Mouse (Mus musculus): ENCODE measurements around the gene Hps4. TPM values are rescaled to one million over a fixed set of nuclear protein-coding genes. Genes with fewer than 3 reads are reported as not detected.
"Not testable (repeated sequence)": the region's sequence is repeated elsewhere in the genome, so short reads cannot be mapped to it uniquely, and the experiment has no call there.

Hps4 gene
- polyA plus RNA-seq, 1 experiment from 2014 or later, result 31.1 TPM

- not testable (repeated sequence) for H3K4me1 ChIP-seq; H3K4me2 ChIP-seq; H3K36me3 ChIP-seq; ATAC-seq (ENCODE audit: borderline replicate concordance, extremely low read depth, low FRiP score, low TSS enrichment); H3K27ac ChIP-seq; H3K9ac ChIP-seq; H3K27me3 ChIP-seq; H3K9me3 ChIP-seq; H3K4me3 ChIP-seq
- WGBS, result 69% methylated on average over 4 of the region's 4 CpGs
Observed at GRCm38 (mm10) chr5:112412781-112413180, 69.9 kb downstream of the Hps4 start.

GRCm38 (mm10) chr5:112416673-112417072 is 73.8 kb downstream of the Hps4 start:
- Histone ChIP-seq H3K4me1 (no peaks in the 10 kb centered on the region), H3K27me3 (no peaks in the 10 kb centered on the region), H3K4me2 (no peak overlapping the region)

DNA sequence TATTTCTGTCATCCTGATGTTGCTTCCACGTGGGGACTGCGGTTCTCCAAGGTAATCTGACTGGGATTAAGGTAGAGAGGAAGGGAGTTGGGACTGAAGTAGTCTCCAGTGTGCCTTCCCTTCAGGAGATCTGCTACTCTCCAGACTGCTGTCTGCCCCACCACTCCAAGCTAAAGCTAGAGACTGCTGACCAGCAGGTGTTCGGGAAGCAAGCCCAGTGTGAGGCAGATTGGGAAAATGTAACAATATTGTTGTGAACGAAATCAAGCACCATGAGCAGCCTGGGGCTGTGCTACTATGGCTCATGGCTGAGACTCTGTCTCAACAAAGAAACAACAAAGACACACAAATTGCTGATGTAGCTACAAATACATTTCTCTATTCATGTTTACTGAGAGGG is 75.1 kb downstream of the Hps4 start:
- no peaks in the 10 kb centered on the region for H3K27me3 ChIP-seq
- no peak overlapping the region for H3K4me3 ChIP-seq
- no peaks in the 10 kb centered on the region for H3K4me1 ChIP-seq
- H3K9ac ChIP-seq, result no peak overlapping the region
- WGBS, result 58% methylated on average over 4 of the region's 4 CpGs
- H3K36me3 ChIP-seq, result no peaks in the 10 kb centered on the region
- H3K4me2 ChIP-seq, result no peak overlapping the region
- H3K9me3 ChIP-seq, result no peaks in the 10 kb centered on the region
- ATAC-seq (ENCODE audit: borderline replicate concordance, extremely low read depth, low FRiP score, low TSS enrichment), result no peak
- H3K27ac ChIP-seq, result no peak overlapping the region

More at GRCm38 (mm10) chr5:112416673-112417072, 73.8 kb downstream of the Hps4 start:
- Histone ChIP-seq H3K27ac (no peak overlapping the region), H3K9ac (no peak overlapping the region), H3K9me3 (no peaks in the 10 kb centered on the region), H3K4me3 (no peak overlapping the region), H3K36me3 (no peaks in the 10 kb centered on the region)
- no peak for ATAC-seq (ENCODE audit: borderline replicate concordance, extremely low read depth, low FRiP score, low TSS enrichment)
- 69% methylated on average over 5 of the region's 5 CpGs for WGBS

DNA sequence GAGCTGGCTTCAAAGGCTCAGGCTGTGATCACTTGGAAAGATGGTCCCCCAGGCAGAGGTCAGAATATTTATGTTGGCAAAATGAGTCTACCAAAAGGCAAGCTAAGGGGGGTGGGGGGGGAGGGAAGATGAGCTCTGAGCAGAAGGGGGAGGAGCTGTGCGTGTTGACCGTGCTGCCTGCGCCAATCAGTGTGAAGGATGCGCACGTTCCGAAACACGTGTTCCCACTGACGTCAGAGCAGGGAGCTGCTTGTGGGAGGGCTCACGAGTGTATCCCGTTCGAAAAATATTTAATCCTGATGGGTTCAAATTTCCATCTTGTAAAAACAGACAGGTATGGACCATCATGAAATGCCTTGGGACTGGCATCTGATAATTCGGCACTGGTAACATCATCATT is 76.7 kb downstream of the Hps4 start:
- H3K36me3 ChIP-seq, result no peaks in the 10 kb centered on the region
- H3K4me3 ChIP-seq, result no peak overlapping the region
- no peak for ATAC-seq (ENCODE audit: borderline replicate concordance, extremely low read depth, low FRiP score, low TSS enrichment)
- H3K9me3 ChIP-seq, result no peaks in the 10 kb centered on the region
- no peaks in the 10 kb centered on the region for H3K4me1 ChIP-seq
- H3K27ac ChIP-seq, result no peak overlapping the region
- H3K4me2 ChIP-seq, result no peak overlapping the region
- peaks cover 10% of the 10 kb centered on the region; the same call in 1 of the 2 replicates for H3K27me3 ChIP-seq
- H3K9ac ChIP-seq, result no peak overlapping the region
- 38% methylated on average over 12 of the region's 12 CpGs for WGBS

DNA sequence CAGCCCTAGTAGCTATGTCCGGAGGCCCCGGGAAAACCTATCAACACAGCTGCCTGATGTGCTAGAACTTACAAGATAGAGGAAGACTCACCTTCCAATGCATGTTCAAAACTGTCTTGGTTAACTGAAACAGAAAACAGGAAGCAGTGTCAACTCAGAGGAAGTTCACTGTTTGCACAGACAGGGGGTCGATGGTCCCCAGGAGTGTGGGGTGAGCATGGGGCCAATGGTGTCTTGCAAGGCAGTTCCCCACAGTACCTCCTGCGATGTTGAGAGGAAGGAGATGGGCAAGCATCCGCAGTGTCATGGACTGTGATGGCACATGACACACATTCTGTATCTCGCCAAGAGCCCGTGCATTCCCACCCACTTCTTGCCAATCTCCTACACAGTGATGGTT is 83.8 kb downstream of the Hps4 start:
- ATAC-seq (ENCODE audit: borderline replicate concordance, extremely low read depth, low FRiP score, low TSS enrichment), result no peak
- no peak overlapping the region for H3K4me2 ChIP-seq
- H3K36me3 ChIP-seq, result no peaks in the 10 kb centered on the region
- H3K9me3 ChIP-seq, result no peaks in the 10 kb centered on the region
- no peak overlapping the region for H3K9ac ChIP-seq
- H3K27me3 ChIP-seq, result peaks cover 29% of the 10 kb centered on the region
- no peak overlapping the region for H3K27ac ChIP-seq
- no peaks in the 10 kb centered on the region for H3K4me1 ChIP-seq
- 77% methylated on average over 7 of the region's 7 CpGs for WGBS
- no peak overlapping the region for H3K4me3 ChIP-seq

DNA sequence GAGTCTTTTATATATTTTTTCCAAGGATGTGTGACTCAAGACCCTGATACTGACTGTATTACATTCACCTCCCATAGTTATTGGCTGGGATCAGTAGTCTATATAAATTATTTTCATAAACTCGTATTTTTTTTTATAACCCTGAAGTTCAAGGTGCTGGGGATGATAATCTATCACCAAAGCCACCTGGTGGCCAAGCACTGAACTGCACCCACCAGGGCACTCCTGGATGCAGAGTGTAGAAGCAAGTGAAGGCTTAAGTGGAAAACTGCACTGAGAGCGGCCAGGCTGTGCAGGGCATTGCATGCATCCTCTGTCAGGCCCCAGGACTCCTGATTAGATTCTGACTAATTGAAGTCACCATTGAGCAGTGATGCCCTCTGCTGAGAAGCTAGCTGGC is 84.4 kb downstream of the Hps4 start:
- Histone ChIP-seq H3K36me3 (no peaks in the 10 kb centered on the region), H3K4me3 (no peak overlapping the region), H3K9me3 (no peaks in the 10 kb centered on the region), H3K4me1 (no peaks in the 10 kb centered on the region), H3K27ac (no peak overlapping the region), H3K4me2 (no peak overlapping the region), H3K9ac (no peak overlapping the region), H3K27me3 (peaks cover 35% of the 10 kb centered on the region)
- WGBS, result 36% methylated on average over 2 of the region's 2 CpGs
- no peak for ATAC-seq (ENCODE audit: borderline replicate concordance, extremely low read depth, low FRiP score, low TSS enrichment)

Other genes with a start within 250 kb of the Hps4 start
- gene Cryba4, start 90.6 kb upstream of the Hps4 start, polyA plus RNA-seq (2015; fragmentation: Nextera tagmentation; extraction: Ambion mirVana), result 1.3 and 1.6 TPM in 2 replicates
- 3.2 and 4.5 TPM in 2 replicates for gene Crybb1, start 87.3 kb upstream of the Hps4 start, polyA plus RNA-seq (2015; fragmentation: Nextera tagmentation; extraction: Ambion mirVana)
- gene Tpst2, start 66.4 kb upstream of the Hps4 start, polyA plus RNA-seq (2015; fragmentation: Nextera tagmentation; extraction: Ambion mirVana), result 55.8 and 61.0 TPM in 2 replicates
- gene Tfip11, start 16.7 kb upstream of the Hps4 start, polyA plus RNA-seq (2015; fragmentation: Nextera tagmentation; extraction: Ambion mirVana), result 30.1 and 30.4 TPM in 2 replicates
- 45.7 and 47.2 TPM in 2 replicates for gene Srrd, start within 50 bp of the Hps4 start, polyA plus RNA-seq (2015; fragmentation: Nextera tagmentation; extraction: Ambion mirVana)
- 0.10 and 0.23 TPM in 2 replicates for gene Gm6583, start 12.9 kb downstream of the Hps4 start, polyA plus RNA-seq (2015; fragmentation: Nextera tagmentation; extraction: Ambion mirVana)
- 3.8 and 3.9 TPM in 2 replicates for gene Asphd2, start 51.8 kb downstream of the Hps4 start, polyA plus RNA-seq (2015; fragmentation: Nextera tagmentation; extraction: Ambion mirVana)
- gene Gm6588, start 106.3 kb downstream of the Hps4 start, polyA plus RNA-seq (2015; fragmentation: Nextera tagmentation; extraction: Ambion mirVana), result not detected in 2 replicates
- 0.21 and 0.37 TPM in 2 replicates for gene Sez6l, start 234.1 kb downstream of the Hps4 start, polyA plus RNA-seq (2015; fragmentation: Nextera tagmentation; extraction: Ambion mirVana)

Data from lung, embryonic 15.5 days (tissue).